ENCODE assay signal across 21 mouse cellular contexts in genomic region chr10:122576171-122577063, GRCm38 (mm10).
DNase-seq lines count a peak whose midpoint lies in the region; ATAC-seq and TF ChIP-seq lines count a peak whose summit lies in the region.
"Had no signal": no experiment of that assay in that cellular context is flagged by ENCODE, and none has a peak within 500 bp of the region (broad histone marks: within the 10 kb centered on the region; RNA-seq: fewer than 3 reads in every experiment).

No protein-coding gene starts in this region.

- WGBS in liver, adult 2 months: 89% methylated on average over 8 of the region's 8 CpGs
- 50% methylated on average over 8 of the region's 8 CpGs for WGBS in macrophage (ENCODE audit: missing documents)
- WGBS in thymus, adult 2 months: 91% methylated on average over 8 of the region's 8 CpGs
- WGBS in midbrain, embryonic 15.5 days: 94% methylated on average over 8 of the region's 8 CpGs

- no peak overlapping the region for H3K27ac ChIP-seq in liver, adult 2 months (replicated peaks; ENCODE audit: insufficient read depth, low read depth, low read length)
- peak overlapping the region; percentile 45 for H3K27ac ChIP-seq in bone marrow macrophage, adult 2 months (ENCODE audit: insufficient read depth, low read depth, low read length)
- H3K27ac ChIP-seq in macrophage: peak overlapping the region; percentile 5; the same call in 1 of the 2 replicates
- no peak overlapping the region for H3K27ac ChIP-seq in thymus, adult 2 months (ENCODE audit: control insufficient read depth, insufficient read depth, low read length)
- no peak overlapping the region for H3K27ac ChIP-seq in midbrain, embryonic 15.5 days
- H3K27ac ChIP-seq: hindbrain, embryonic 10.5 days; hindbrain, embryonic 13.5 days had no signal

- H3K9ac ChIP-seq in liver, adult 2 months (ENCODE audit: low read depth, low read length): no peak overlapping the region
- no peak overlapping the region for H3K9ac ChIP-seq in midbrain, embryonic 15.5 days
- H3K9ac ChIP-seq: forebrain, postnatal 0 days; hindbrain, embryonic 13.5 days had no signal

- TF ChIP-seq CTCF in liver, adult 2 months (IDR thresholded peaks at IDR 0.05; ENCODE audit: low read depth, low read length): no peak
- no peak for TF ChIP-seq CTCF in bone marrow macrophage, adult 2 months (IDR thresholded peaks at IDR 0.05; ENCODE audit: low read depth, low read length)
- TF ChIP-seq CTCF in thymus, adult 2 months (IDR thresholded peaks at IDR 0.05; ENCODE audit: borderline replicate concordance, control insufficient read depth, extremely low read depth, insufficient read depth, low read length, poor library complexity): no peak

- H3K4me2 ChIP-seq in midbrain, embryonic 15.5 days: no peak overlapping the region
- H3K4me2 ChIP-seq: hindbrain, embryonic 13.5 days had no signal

- no peaks in the 10 kb centered on the region for H3K9me3 ChIP-seq in midbrain, embryonic 15.5 days
- H3K9me3 ChIP-seq: hindbrain, embryonic 10.5 days; hindbrain, embryonic 13.5 days had no signal

- DNase-seq in liver, adult 2 months (ENCODE audit: extremely low read depth, low read depth, low spot score): peak; percentile 15
- DNase-seq in liver: no peak
- DNase-seq in thymus, adult 2 months: no peak
- DNase-seq: adrenal gland, postnatal 10 days; cerebellum, adult 18-20 months; cerebellum, adult 9-10 months; cerebellum, postnatal 14 days; forebrain, postnatal 0 days; gastrocnemius, postnatal 25 days; heart, postnatal 36 days had no signal

- no peaks in the 10 kb centered on the region for H3K27me3 ChIP-seq in liver, adult 2 months (ENCODE audit: control insufficient read depth, insufficient read depth, low read length)
- no peaks in the 10 kb centered on the region for H3K27me3 ChIP-seq in thymus, adult 2 months (ENCODE audit: control insufficient read depth, insufficient read depth, low read length)
- no peaks in the 10 kb centered on the region for H3K27me3 ChIP-seq in midbrain, embryonic 15.5 days (replicated peaks)
- H3K27me3 ChIP-seq: hindbrain, embryonic 13.5 days; Patski had no signal

- no peaks in the 10 kb centered on the region for H3K4me1 ChIP-seq in liver, adult 2 months (ENCODE audit: control insufficient read depth, insufficient read depth, low read length)
- peaks cover 10% of the 10 kb centered on the region for H3K4me1 ChIP-seq in bone marrow macrophage, adult 2 months (ENCODE audit: control insufficient read depth, insufficient read depth, low read length)
- peaks cover 9% of the 10 kb centered on the region for H3K4me1 ChIP-seq in thymus, adult 2 months (replicated peaks; ENCODE audit: control insufficient read depth, insufficient read depth, low read length)
- no peaks in the 10 kb centered on the region for H3K4me1 ChIP-seq in midbrain, embryonic 15.5 days
- H3K4me1 ChIP-seq: hindbrain, embryonic 13.5 days had no signal

- ATAC-seq in monocyte, adult 5-6 weeks (replicated peaks; ENCODE audit: insufficient number of reproducible peaks, low FRiP score, low TSS enrichment, poor library complexity, severe bottlenecking): peak; percentile 72
- no peak for ATAC-seq in erythroblast, adult 5-6 weeks (replicated peaks; ENCODE audit: low FRiP score, poor library complexity, severe bottlenecking)
- ATAC-seq in midbrain, embryonic 15.5 days (replicated peaks): no peak
- ATAC-seq: forebrain, embryonic 14.5 days; forebrain, postnatal 0 days; hindbrain, embryonic 16.5 days; Patski had no signal

- TF ChIP-seq POLR2A in liver, adult 2 months (IDR thresholded peaks at IDR 0.05; ENCODE audit: extremely low read depth, insufficient read depth, low read length): no peak
- no peak for TF ChIP-seq POLR2A in bone marrow macrophage, adult 2 months (IDR thresholded peaks at IDR 0.05; ENCODE audit: borderline replicate concordance, low read depth, low read length)
- TF ChIP-seq POLR2A in thymus, adult 2 months (IDR thresholded peaks at IDR 0.05; ENCODE audit: control insufficient read depth, extremely low read depth, insufficient read depth, low read length, poor library complexity): no peak

- no peaks in the 10 kb centered on the region for H3K36me3 ChIP-seq in liver, adult 2 months (ENCODE audit: control insufficient read depth, insufficient read depth, low read length)
- H3K36me3 ChIP-seq in macrophage (ENCODE audit: inconsistent target): no peaks in the 10 kb centered on the region
- H3K36me3 ChIP-seq in thymus, adult 2 months (ENCODE audit: control insufficient read depth, insufficient read depth, low read length): no peaks in the 10 kb centered on the region
- no peaks in the 10 kb centered on the region for H3K36me3 ChIP-seq in midbrain, embryonic 15.5 days (replicated peaks)
- H3K36me3 ChIP-seq: G1E; hindbrain, embryonic 10.5 days; hindbrain, embryonic 13.5 days had no signal

- no peak overlapping the region for H3K4me3 ChIP-seq in liver, adult 2 months (ENCODE audit: insufficient read depth, low read depth, low read length)
- H3K4me3 ChIP-seq in bone marrow macrophage, adult 2 months (ENCODE audit: insufficient read depth, low read length): no peak overlapping the region
- H3K4me3 ChIP-seq in macrophage (ENCODE audit: inconsistent target): no peak overlapping the region
- H3K4me3 ChIP-seq in thymus, adult 2 months (ENCODE audit: control insufficient read depth, insufficient read depth, low read length): no peak overlapping the region
- H3K4me3 ChIP-seq in midbrain, embryonic 15.5 days: no peak overlapping the region
- H3K4me3 ChIP-seq: hindbrain, embryonic 10.5 days; hindbrain, embryonic 13.5 days had no signal

- H3K79me2 ChIP-seq in liver, adult 2 months (ENCODE audit: control insufficient read depth, insufficient read depth, low read length): no peaks in the 10 kb centered on the region
- H3K79me2 ChIP-seq in macrophage (ENCODE audit: inconsistent target): no peaks in the 10 kb centered on the region

Comparison
In these comparisons a context has a peak if more than half of its experiments do, and no peak if none do; other contexts are left out.
1. H3K27ac ChIP-seq: peak in bone marrow macrophage, adult 2 months (single experiment) and macrophage (single experiment); none in liver, adult 2 months (single experiment), thymus, adult 2 months (single experiment) and midbrain, embryonic 15.5 days (single experiment).